Mouse (Mus musculus) lung, postnatal 10 days (tissue): ENCODE results near the gene Gm3839.
"Not testable (repeated sequence)": the region's sequence is repeated elsewhere in the genome, so short reads cannot be mapped to it uniquely, and the experiment has no call there.

Experiments
- DNase-seq: peaks from one replicate; pipeline ENCODE4 v3.0.0; 2021

Gm3839 gene

GRCm38 (mm10) chr14:11356626-11357025 lies at the start of gene Gm3839:
TSS of gene Gm3839 (minus strand) at chr14:11356726.
- not testable (repeated sequence) for DNase-seq

GRCm38 (mm10) chr14:11405661-11406060 lies 49.1 kb upstream of the Gm3839 start:
- no peak for DNase-seq

- no peak for DNase-seq
These were observed 21.3 kb upstream of the Gm3839 start for GRCm38 (mm10) chr14:11377846-11378245.

- no peak for DNase-seq
These were observed 18.7 kb upstream of the Gm3839 start for GRCm38 (mm10) chr14:11375225-11375624.

- DNase-seq, result no peak
These were observed 10.4 kb downstream of the Gm3839 start for GRCm38 (mm10) chr14:11346086-11346485.

GRCm38 (mm10) chr14:11329993-11330392 lies 26.5 kb downstream of the Gm3839 start:
- DNase-seq, result no peak

GRCm38 (mm10) chr14:11307079-11307478 lies 49.4 kb downstream of the Gm3839 start:
- peak; percentile 39 for DNase-seq

GRCm38 (mm10) chr14:11287956-11288355 lies 68.6 kb downstream of the Gm3839 start:
- not testable (repeated sequence) for DNase-seq

- no peak for DNase-seq
These were observed 99.3 kb downstream of the Gm3839 start for GRCm38 (mm10) chr14:11257161-11257705.

- DNase-seq, result no peak
These were observed 108.5 kb downstream of the Gm3839 start for GRCm38 (mm10) chr14:11248053-11248452.

GRCm38 (mm10) chr14:11244546-11244945 lies 112.0 kb downstream of the Gm3839 start:
- DNase-seq, result no peak

GRCm38 (mm10) chr14:11232086-11232485 lies 124.4 kb downstream of the Gm3839 start:
- no peak for DNase-seq
